Mouse (Mus musculus) heart, adult 2 months (tissue): ENCODE measurements around the gene Anapc15. TPM values are rescaled to one million over a fixed set of nuclear protein-coding genes. Genes with fewer than 3 reads are reported as not detected.
"Not testable (repeated sequence)": the region's sequence is repeated elsewhere in the genome, so short reads cannot be mapped to it uniquely, and the experiment has no call there.

ENCODE experiments used
- DNase-seq, 2 experiments: peaks; one replicate each; pipeline ENCODE4 v3.0.0; 2021
- H3K27ac ChIP-seq: fragments of 200-600 bp; 2 replicates; pipeline ENCODE4 v1.8.1; 2022
- H3K27me3 ChIP-seq: fragments of 200-500 bp; 2 replicates; pipeline ENCODE4 v1.6.1; 2012; ENCODE audit warnings: mild to moderate bottlenecking, low read length, inconsistent platforms, mixed read lengths; ENCODE audit not compliant: control insufficient read depth, insufficient read depth
- H3K36me3 ChIP-seq: fragments of 200-500 bp; 2 replicates; pipeline ENCODE4 v1.6.1; 2012; ENCODE audit warnings: low read length, inconsistent platforms; ENCODE audit not compliant: control insufficient read depth, insufficient read depth
- H3K4me1 ChIP-seq: fragments of 200-500 bp; 2 replicates; pipeline ENCODE4 v1.6.1; 2011; ENCODE audit warnings: low read length; ENCODE audit not compliant: control insufficient read depth, insufficient read depth
- H3K4me3 ChIP-seq: fragments of 200-600 bp; 2 replicates; pipeline ENCODE4 v1.8.1; 2022
- H3K79me2 ChIP-seq: fragments of 200-500 bp; replicated peaks from 2 replicates; pipeline ENCODE4 v1.6.1; 2012; ENCODE audit warnings: mild to moderate bottlenecking, inconsistent platforms, low read length, moderate library complexity, mixed read lengths; ENCODE audit not compliant: control insufficient read depth, insufficient read depth
- H3K9ac ChIP-seq: fragments of 200-500 bp; 2 replicates; pipeline ENCODE4 v1.6.1; 2012; ENCODE audit warnings: low read depth, mild to moderate bottlenecking, control low read depth, inconsistent platforms, low read length, mixed read lengths
- CTCF ChIP-seq: fragments of 200-600 bp; IDR thresholded peaks from 2 replicates; pipeline ENCODE4 v1.8.1; 2022; ENCODE audit warnings: antibody characterized with exemption, mild to moderate bottlenecking, moderate library complexity
- EP300 ChIP-seq: fragments of 200-500 bp; IDR thresholded peaks from 2 replicates; pipeline ENCODE4 v1.6.1; 2011; ENCODE audit warnings: low read depth, low read length, control low read depth; ENCODE audit not compliant: insufficient read depth
- POLR2A ChIP-seq: fragments of 200-500 bp; IDR thresholded peaks from 2 replicates; pipeline ENCODE4 v1.6.1; 2011; ENCODE audit warnings: mild to moderate bottlenecking, low read depth, low read length, control low read depth; ENCODE audit not compliant: insufficient read depth
- WGBS: fragments of 180-500 bp; shearing (Covaris S2); methylation state at CpG from one replicate; pipeline ENCODE4 v1.1.7; 2018; 5-methylcytosine and 5-hydroxymethylcytosine counted together
- intact Hi-C: fragments of 180-260 bp; cut with DNase I; formaldehyde crosslinking; loops from one replicate; pipeline ENCODE4 v1.15.1; 2025
- microRNA-seq, 2 experiments: library from miRNA; unstranded; fragments of <30 nt; microRNA quantifications; one replicate each; pipeline ENCODE4 v1.2.0; 2021
- polyA plus RNA-seq: library from polyadenylated mRNA; depleted of rRNA; stranded (reverse); fragments of >200 nt; gene quantifications from 2 replicates; pipeline ENCODE4 v1.2.3, GENCODE M21; 2012; rRNA removed
- total RNA-seq, 2 experiments: library from RNA; stranded (reverse); gene quantifications; 2 replicates each; pipeline ENCODE4 v1.2.3; 2021

Anapc15 gene
- total and polyA plus RNA-seq, 3 experiments: 18.4 to 24.2 (median 20.3) TPM

- no peak overlapping the region for H3K27ac ChIP-seq
- intact Hi-C loops: no loop called here
- no peak for DNase-seq
- H3K36me3 ChIP-seq: no peaks in the 10 kb centered on the region; the same call in 1 of the 2 replicates
- peaks cover 2% of the 10 kb centered on the region for H3K79me2 ChIP-seq
- 76% methylated on average over 4 of the region's 4 CpGs for WGBS
- H3K27me3 ChIP-seq: no peaks in the 10 kb centered on the region
- no peaks in the 10 kb centered on the region; the same call in 1 of the 2 replicates for H3K4me1 ChIP-seq
- H3K9ac ChIP-seq: no peak overlapping the region
- H3K4me3 ChIP-seq: no peak overlapping the region
- TF ChIP-seq POLR2A: no peak
- no peak for TF ChIP-seq CTCF
- no peak for TF ChIP-seq EP300
Observed at GRCm38 (mm10) chr7:101937569-101937968, 74.1 kb downstream of the Anapc15 start.

GRCm38 (mm10) chr7:101938348-101938747 is 74.8 kb downstream of the Anapc15 start:
- H3K27ac ChIP-seq: no peak overlapping the region
- 65% methylated on average over 2 of the region's 2 CpGs for WGBS
- no peak overlapping the region for H3K9ac ChIP-seq
- H3K79me2 ChIP-seq: peaks cover 2% of the 10 kb centered on the region
- TF ChIP-seq CTCF: no peak
- TF ChIP-seq EP300: no peak
- TF ChIP-seq POLR2A: no peak
- no peaks in the 10 kb centered on the region; the same call in 1 of the 2 replicates for H3K4me1 ChIP-seq
- intact Hi-C loops: no loop called here
- no peaks in the 10 kb centered on the region for H3K27me3 ChIP-seq
- no peak for DNase-seq
- H3K4me3 ChIP-seq: no peak overlapping the region
- no peaks in the 10 kb centered on the region; the same call in 1 of the 2 replicates for H3K36me3 ChIP-seq

GRCm38 (mm10) chr7:101939758-101940157 is 76.2 kb downstream of the Anapc15 start:
- Histone ChIP-seq H3K4me3 (no peak overlapping the region), H3K79me2 (no peaks in the 10 kb centered on the region), H3K27ac (no peak overlapping the region), H3K36me3 (no peaks in the 10 kb centered on the region; the same call in 1 of the 2 replicates), H3K9ac (no peak overlapping the region), H3K27me3 (no peaks in the 10 kb centered on the region), H3K4me1 (no peaks in the 10 kb centered on the region; the same call in 1 of the 2 replicates)
- TF ChIP-seq EP300: no peak
- TF ChIP-seq POLR2A: no peak
- TF ChIP-seq CTCF: no peak
- 93% methylated on average over 4 of the region's 4 CpGs for WGBS
- intact Hi-C loops: no loop called here
- no peak for DNase-seq

- H3K36me3 ChIP-seq, H3K27me3 ChIP-seq, H3K27ac ChIP-seq, H3K79me2 ChIP-seq, DNase-seq, intact Hi-C loops, H3K4me3 ChIP-seq, H3K9ac ChIP-seq, H3K4me1 ChIP-seq: not testable (repeated sequence)
- WGBS: 89% methylated on average over 5 of the region's 5 CpGs
Observed at GRCm38 (mm10) chr7:101949008-101949407, 85.5 kb downstream of the Anapc15 start.

Small RNA genes within 50 kb of the gene (microRNA-seq; reads per million reads assigned to microRNA genes)
- gene Gm22655: 0 reads per million in 2 experiments

Other genes with a start within 250 kb of the Anapc15 start
- 10 to 100 TPM; 72.6 to 79.2 TPM for gene Clpb, start 200.1 kb upstream of the Anapc15 start, total RNA-seq
- 57.3 and 77.1 TPM in 2 replicates for gene Clpb, start 200.1 kb upstream of the Anapc15 start, polyA plus RNA-seq
- under 1 TPM; 0.14 to 0.34 TPM for gene Phox2a, start 45.4 kb upstream of the Anapc15 start, total RNA-seq
- 0.20 and 0.33 TPM in 2 replicates for gene Phox2a, start 45.4 kb upstream of the Anapc15 start, polyA plus RNA-seq
- gene Inppl1, start 25.5 kb upstream of the Anapc15 start, total RNA-seq: 100 to 1,000 TPM; 146 to 164 TPM
- gene Inppl1, start 25.5 kb upstream of the Anapc15 start, polyA plus RNA-seq: 170 and 177 TPM in 2 replicates
- gene Folr2, start 6.5 kb upstream of the Anapc15 start, total RNA-seq: 1 to 10 TPM; 5.2 to 6.0 TPM
- 23.1 and 29.8 TPM in 2 replicates for gene Folr2, start 6.5 kb upstream of the Anapc15 start, polyA plus RNA-seq
- gene Folr1, start 7.1 kb downstream of the Anapc15 start, total RNA-seq: not detected
- 0.39 and 2.1 TPM in 2 replicates for gene Folr1, start 7.1 kb downstream of the Anapc15 start, polyA plus RNA-seq
- gene Lamtor1, start 42.2 kb downstream of the Anapc15 start, total RNA-seq: 100 to 1,000 TPM; 104 to 125 TPM
- gene Lamtor1, start 42.2 kb downstream of the Anapc15 start, polyA plus RNA-seq: 244 and 272 TPM in 2 replicates
- gene Tomt, start 42.6 kb downstream of the Anapc15 start, total RNA-seq: not detected
- gene Tomt, start 42.6 kb downstream of the Anapc15 start, polyA plus RNA-seq: 0.12 TPM in 1 of 2 replicates, not detected in the other
- 1 to 10 TPM; 3.0 to 4.5 TPM for gene Lrrc51, start 70.2 kb downstream of the Anapc15 start, total RNA-seq
- gene Lrrc51, start 70.2 kb downstream of the Anapc15 start, polyA plus RNA-seq: 7.5 and 11.6 TPM in 2 replicates
- 10 to 100 TPM; 88.3 to 93.8 TPM for gene Numa1, start 70.4 kb downstream of the Anapc15 start, total RNA-seq
- 53.3 and 63.3 TPM in 2 replicates for gene Numa1, start 70.4 kb downstream of the Anapc15 start, polyA plus RNA-seq
- 10 to 100 TPM in 1 of 2 experiments, 1 to 10 TPM in 1; 8.6 to 12.3 TPM for gene Il18bp, start 155.0 kb downstream of the Anapc15 start, total RNA-seq
- 14.4 and 21.8 TPM in 2 replicates for gene Il18bp, start 155.0 kb downstream of the Anapc15 start, polyA plus RNA-seq
- 10 to 100 TPM; 20.7 to 23.9 TPM for gene Rnf121, start 201.8 kb downstream of the Anapc15 start, total RNA-seq
- gene Rnf121, start 201.8 kb downstream of the Anapc15 start, polyA plus RNA-seq: 21.3 and 33.9 TPM in 2 replicates
- gene Xndc1, start 201.8 kb downstream of the Anapc15 start, total RNA-seq: 1 to 10 TPM; 5.7 to 6.5 TPM
- 11.2 and 18.6 TPM in 2 replicates for gene Xndc1, start 201.8 kb downstream of the Anapc15 start, polyA plus RNA-seq
- under 1 TPM; 0.81 to 0.98 TPM for gene Xntrpc, start 202.0 kb downstream of the Anapc15 start, total RNA-seq
- gene Xntrpc, start 202.0 kb downstream of the Anapc15 start, polyA plus RNA-seq: 1.2 and 2.4 TPM in 2 replicates
- gene Trpc2, start 219.4 kb downstream of the Anapc15 start, total RNA-seq: under 1 TPM in 1 of 2 experiments, not detected in 1; 0.23 TPM
- 0.70 and 1.2 TPM in 2 replicates for gene Trpc2, start 219.4 kb downstream of the Anapc15 start, polyA plus RNA-seq
- gene Art1, start 238.0 kb downstream of the Anapc15 start, total RNA-seq: 100 to 1,000 TPM; 242 to 279 TPM
- 251 and 293 TPM in 2 replicates for gene Art1, start 238.0 kb downstream of the Anapc15 start, polyA plus RNA-seq
- gene Art5, start 245.8 kb downstream of the Anapc15 start, total RNA-seq: 10 to 100 TPM; 15.7 to 18.3 TPM
- gene Art5, start 245.8 kb downstream of the Anapc15 start, polyA plus RNA-seq: 13.8 and 13.9 TPM in 2 replicates